Mouse (Mus musculus) cortical plate, adult 2 months (tissue): Measurements from ENCODE around the gene Engase.

ENCODE experiments used
- CTCF ChIP-seq: fragments of 200-500 bp; IDR thresholded peaks from 2 replicates; pipeline ENCODE4 v1.5.1; 2011; ENCODE audit warnings: mild to moderate bottlenecking, control low read depth, low read length; ENCODE audit not compliant: insufficient read depth; ENCODE audit errors: extremely low read depth
- POLR2A ChIP-seq: fragments of 200-500 bp; IDR thresholded peaks from 2 replicates; pipeline ENCODE4 v1.6.1; 2011; ENCODE audit warnings: mild to moderate bottlenecking, low read length, control low read depth; ENCODE audit not compliant: insufficient read depth; ENCODE audit errors: extremely low read depth

GRCm38 (mm10) chr11:118451211-118451610, 25.4 kb upstream of the Engase start:
- TF ChIP-seq CTCF (no peak), POLR2A (no peak)
